Mouse (Mus musculus): ENCODE measurements around the gene Vps45.
A peak's percentile ranks its signal among the peaks of the same experiment; 100 is the strongest.

Vps45 gene

DNA sequence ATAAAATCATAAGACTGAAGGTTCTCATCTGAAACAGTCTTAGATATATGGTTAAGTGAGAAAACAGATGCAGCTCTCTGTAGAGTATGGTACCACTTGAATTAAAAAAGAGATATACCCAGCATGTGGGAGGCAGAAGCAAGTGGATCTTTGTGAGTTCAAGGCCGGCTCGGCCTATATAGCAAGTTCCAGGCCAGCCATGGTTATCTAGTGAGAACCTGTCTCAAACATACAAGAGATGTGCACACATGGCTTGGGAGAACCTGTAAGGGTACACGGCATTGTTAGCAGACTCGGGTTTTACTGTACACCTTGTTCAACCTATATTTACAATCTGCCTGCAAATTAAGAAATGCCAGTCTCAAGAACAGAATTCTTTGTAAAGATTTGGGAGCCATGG is 19.4 kb downstream of the Vps45 start:
- DNase-seq (ENCODE audit: low spot score) = no peak

DNA sequence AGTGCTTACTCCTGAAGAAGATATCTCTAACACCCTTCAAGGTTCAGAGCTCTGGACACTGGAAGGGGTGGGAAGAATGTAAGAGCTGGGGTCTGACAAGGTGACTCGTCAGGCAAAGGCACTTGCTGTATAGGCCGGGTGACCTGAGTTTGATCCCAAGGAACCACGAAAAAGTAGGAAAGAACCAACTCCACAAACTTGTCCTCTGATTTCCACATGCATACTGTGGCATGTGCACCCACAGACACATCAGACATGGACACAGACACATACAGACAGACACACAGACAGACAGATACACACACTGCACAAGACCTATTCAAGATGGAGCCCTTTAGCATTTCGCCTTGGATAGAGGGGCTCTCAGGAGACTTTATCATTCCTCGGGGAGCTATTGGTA is 20.1 kb downstream of the Vps45 start:
- no peak for DNase-seq (ENCODE audit: low spot score)

GRCm38 (mm10) chr3:96036796-96037195 is 21.5 kb downstream of the Vps45 start:
- no peak for DNase-seq (ENCODE audit: low spot score)

DNA sequence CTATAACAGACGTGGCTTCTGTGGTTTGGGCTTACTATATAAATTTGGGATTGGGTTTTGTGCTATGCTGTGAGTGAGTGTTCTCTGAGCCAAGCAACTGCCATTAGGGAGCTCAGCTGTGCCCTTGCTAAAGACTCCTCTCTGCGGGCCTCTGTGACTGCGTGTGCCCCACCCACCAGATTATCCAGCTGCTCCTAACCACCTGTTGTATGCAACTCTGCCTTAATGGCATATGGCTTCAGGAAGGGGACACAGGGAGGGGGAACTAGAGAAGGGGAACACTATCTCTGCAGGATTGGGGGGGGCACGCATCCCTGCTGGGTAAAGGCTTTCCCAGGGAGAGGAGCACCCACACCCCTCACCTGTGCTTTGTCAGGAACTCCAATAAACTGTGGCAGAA is 25.2 kb downstream of the Vps45 start:
- no peak for DNase-seq (ENCODE audit: low spot score)

- no peak for DNase-seq (ENCODE audit: low spot score)
Measured at GRCm38 (mm10) chr3:96032652-96033017, 25.6 kb downstream of the Vps45 start.

DNA sequence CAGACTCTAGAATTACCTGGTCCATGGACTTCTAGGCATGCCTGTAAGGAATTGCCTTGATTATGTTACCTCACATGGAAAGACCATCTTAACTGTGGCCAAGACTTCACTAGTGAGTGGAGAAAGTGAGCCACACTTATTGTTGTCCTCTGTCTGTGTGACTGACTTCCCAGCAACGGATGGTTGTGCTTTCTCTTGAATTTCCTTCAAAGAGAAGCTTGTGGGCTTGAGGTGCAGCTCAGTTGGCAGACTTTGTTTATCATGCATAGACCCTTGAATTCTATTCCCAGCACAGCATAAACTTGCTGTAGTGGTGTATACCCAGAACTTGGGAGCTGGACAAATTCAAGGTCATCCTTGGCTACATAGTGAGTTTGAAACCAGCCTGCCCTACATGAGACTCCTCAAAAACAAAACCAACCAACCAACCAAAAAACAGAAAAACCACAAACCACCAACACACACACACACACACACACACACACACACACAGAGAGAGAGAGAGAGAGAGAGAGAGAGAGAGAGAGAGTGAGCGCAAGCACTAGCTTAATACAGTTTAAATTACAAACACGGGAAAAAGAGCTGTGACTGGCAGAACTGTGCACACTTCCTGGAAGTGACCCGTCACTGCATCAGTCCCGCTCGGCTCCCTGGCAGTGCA is 26.1 kb downstream of the Vps45 start:
- DNase-seq (ENCODE audit: low spot score) = no peak

DNA sequence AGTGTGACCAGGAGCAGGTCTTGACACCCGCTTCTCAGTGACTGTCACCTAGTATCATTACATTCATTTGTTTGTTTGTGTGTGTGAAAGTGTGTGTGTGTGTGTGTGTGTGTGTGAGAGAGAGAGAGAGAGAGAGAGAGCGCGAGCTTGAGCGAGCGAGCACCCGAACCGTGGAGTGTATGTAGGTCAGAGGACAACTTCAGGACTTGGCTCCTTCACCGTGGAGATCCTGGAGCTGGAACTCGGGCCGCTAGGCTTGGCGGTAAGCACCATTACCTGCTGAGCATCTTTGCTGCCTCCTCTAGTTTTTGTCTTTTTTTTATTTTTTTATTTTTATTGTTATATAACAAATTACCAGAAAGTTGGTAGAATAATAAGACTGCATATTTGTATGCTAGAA is 28.5 kb downstream of the Vps45 start:
- no peak for DNase-seq (ENCODE audit: low spot score)

- DNase-seq (ENCODE audit: low spot score) = no peak
Measured at GRCm38 (mm10) chr3:96029336-96029735, 28.9 kb downstream of the Vps45 start.

- no peak for DNase-seq (ENCODE audit: low spot score)
Measured at GRCm38 (mm10) chr3:96027875-96028274, 30.4 kb downstream of the Vps45 start.

DNA sequence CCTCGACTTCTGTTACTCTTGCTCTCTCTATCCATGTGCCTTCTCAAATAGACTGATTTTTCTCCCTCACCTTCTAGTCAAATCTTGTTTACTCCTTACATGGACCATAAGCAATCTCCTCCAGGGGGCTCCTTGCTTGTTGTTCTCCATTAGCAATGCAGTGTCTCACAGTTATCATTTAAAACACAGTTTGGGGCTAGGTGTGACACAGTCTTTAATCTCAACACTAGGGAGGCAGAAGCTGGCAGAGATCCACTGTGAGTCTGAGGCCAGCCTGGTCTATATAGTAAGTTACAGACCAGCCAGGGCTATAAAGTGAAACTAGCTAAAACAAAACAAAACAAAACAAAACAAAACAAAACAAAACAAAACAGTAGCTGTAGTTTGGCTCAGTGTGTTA is 31.1 kb downstream of the Vps45 start:
- DNase-seq (ENCODE audit: low spot score) = no peak

- no peak for DNase-seq (ENCODE audit: low spot score)
Measured at GRCm38 (mm10) chr3:96021421-96022128, 36.7 kb downstream of the Vps45 start.

GRCm38 (mm10) chr3:96020735-96021134 is 37.5 kb downstream of the Vps45 start:
- DNase-seq (ENCODE audit: low spot score) = no peak

GRCm38 (mm10) chr3:96017461-96017860 is 40.8 kb downstream of the Vps45 start:
- DNase-seq (ENCODE audit: low spot score) = peak; percentile 12

GRCm38 (mm10) chr3:96016257-96016889 is 41.9 kb downstream of the Vps45 start:
- DNase-seq (ENCODE audit: low spot score) = no peak

- DNase-seq (ENCODE audit: low spot score) = no peak
Measured at GRCm38 (mm10) chr3:96015681-96016080, 42.6 kb downstream of the Vps45 start.

- no peak for DNase-seq (ENCODE audit: low spot score)
Measured at GRCm38 (mm10) chr3:96012805-96013204, 45.5 kb downstream of the Vps45 start.

- no peak for DNase-seq (ENCODE audit: low spot score)
Measured at GRCm38 (mm10) chr3:96008463-96008862, 49.8 kb downstream of the Vps45 start.

- no peak for DNase-seq (ENCODE audit: low spot score)
Measured at GRCm38 (mm10) chr3:96001560-96001959, 56.7 kb downstream of the Vps45 start.

GRCm38 (mm10) chr3:96000921-96001501 is 57.3 kb downstream of the Vps45 start:
- DNase-seq (ENCODE audit: low spot score) = no peak

DNA sequence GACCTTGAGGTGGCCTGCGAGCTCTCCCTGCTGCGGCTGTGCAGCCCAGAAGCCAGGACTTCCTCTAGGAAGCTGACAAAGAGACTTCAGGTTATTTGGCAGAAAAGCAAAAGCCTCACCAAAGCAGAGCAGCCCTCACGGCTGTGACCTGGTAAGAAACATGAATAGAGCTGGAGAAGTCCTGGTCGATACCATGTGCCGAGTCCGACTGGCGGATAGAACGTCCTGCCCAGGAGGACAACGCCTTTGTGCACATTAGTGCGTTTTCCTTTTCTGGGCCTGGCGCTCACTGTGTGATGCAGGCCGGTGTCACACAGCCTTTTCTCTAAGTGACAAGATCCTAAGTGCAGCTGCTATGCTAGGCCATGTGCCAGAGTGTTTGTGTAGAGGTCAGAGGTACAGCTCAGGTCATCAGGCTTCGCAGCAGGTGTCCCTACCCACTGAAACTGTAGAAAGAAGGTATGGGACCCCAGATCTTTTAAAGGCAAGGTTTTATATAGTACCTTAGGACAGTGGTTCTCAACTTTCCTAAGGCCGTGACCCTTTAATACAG is 58.1 kb downstream of the Vps45 start:
- DNase-seq (ENCODE audit: low spot score) = no peak

DNA sequence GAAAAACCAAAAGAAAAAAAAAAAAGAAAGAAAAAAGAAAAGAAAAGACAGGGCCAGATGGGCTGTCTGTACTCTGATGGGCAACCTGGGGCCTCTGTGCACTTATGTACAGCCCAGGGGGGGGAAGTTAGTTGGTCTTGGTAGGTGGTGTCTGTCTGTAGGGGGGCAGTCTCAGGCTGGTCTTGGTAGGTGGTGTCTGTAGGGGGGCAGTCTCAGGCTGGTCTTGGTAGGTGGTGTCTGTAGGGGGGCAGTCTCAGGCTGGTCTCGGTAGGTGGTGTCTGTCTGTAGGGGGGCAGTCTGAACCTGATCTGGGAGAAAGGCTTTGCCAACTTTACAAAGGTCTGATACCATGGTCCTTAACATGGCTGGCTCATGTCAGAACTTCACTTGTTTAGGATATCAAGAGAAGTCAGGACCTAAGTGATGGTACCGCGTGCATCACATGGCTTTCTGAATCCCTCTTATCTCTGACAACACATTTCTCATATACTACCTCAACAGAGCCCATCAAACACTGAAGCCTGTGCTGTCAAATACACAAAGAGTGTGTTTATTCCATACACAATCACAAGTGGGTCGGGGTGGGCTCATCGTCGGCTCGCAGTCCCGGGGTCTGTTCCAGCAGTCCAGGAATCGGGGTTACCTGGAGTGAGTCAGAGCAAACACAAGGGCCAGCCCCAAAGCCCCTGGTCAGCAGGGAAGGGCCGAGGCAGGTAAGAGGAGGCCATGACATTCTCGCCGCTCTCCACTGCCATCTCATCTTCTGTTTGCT is 58.8 kb downstream of the Vps45 start:
- DNase-seq (ENCODE audit: low spot score) = no peak

- no peak for DNase-seq (ENCODE audit: low spot score)
Measured at GRCm38 (mm10) chr3:95997203-95997721, 61.0 kb downstream of the Vps45 start.
